Mouse (Mus musculus) granulocyte monocyte progenitor cell, adult 5-6 weeks (primary cell): ENCODE measurements around the gene Gm17469. TPM values are rescaled to one million over a fixed set of nuclear protein-coding genes. Genes with fewer than 3 reads are reported as not detected.
"Not testable (repeated sequence)": the region's sequence is repeated elsewhere in the genome, so short reads cannot be mapped to it uniquely, and the experiment has no call there.

ENCODE experiments used
- ATAC-seq: replicated peaks from 2 replicates; pipeline ENCODE4 v1.8.0; 2016; ENCODE audit warnings: mild to moderate bottlenecking, moderate TSS enrichment, inconsistent platforms; ENCODE audit not compliant: poor library complexity, severe bottlenecking
- total RNA-seq, 2 experiments: library from RNA; stranded (forward) in 1 of 2; stranded (reverse) in 1 of 2; fragments of 200-712, 200-1000 nt in 1 of 2; fragments of >200 nt in 1 of 2; fragmentation: Nextera tagmentation in 1 of 2; gene quantifications; 2 replicates each; pipeline ENCODE4 v1.2.3; 2014 to 2017

Gene Gm17469
- total RNA-seq (2014; fragmentation: Nextera tagmentation), result not detected in 2 replicates
- total RNA-seq (2017), result not detected in 2 replicates

DNA sequence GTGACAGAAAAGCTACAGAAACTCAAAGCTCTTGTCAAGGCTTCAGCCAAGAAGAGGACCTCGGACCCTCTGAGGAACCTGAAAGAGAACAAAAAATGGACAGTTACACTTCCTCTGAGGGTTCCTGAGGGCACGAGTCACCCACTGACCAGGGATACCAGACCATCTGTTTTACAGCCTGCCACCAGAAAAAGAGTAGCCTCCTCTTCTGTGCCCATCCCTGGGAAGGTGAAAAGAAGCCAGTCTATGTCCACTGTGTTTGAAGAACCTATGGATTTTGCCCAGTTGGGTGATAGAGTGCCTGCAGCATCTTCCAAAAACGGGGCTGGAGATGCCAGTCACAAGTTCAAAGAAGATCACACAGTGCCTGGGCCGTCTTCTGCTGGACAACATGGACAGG lies at the start of gene Gm17469:
TSS of gene Gm17469 (plus strand) at position 301 of the 400 bp plus-strand sequence.
- ATAC-seq, result not testable (repeated sequence)

Other genes starting within 250 kb of the Gm17469 start
- not detected in 2 replicates for gene Gm17584, start 129.3 kb upstream of the Gm17469 start, total RNA-seq (2014; fragmentation: Nextera tagmentation)
- gene Gm17584, start 129.3 kb upstream of the Gm17469 start, total RNA-seq (2017), result not detected in 2 replicates